Mouse (Mus musculus): ENCODE measurements around the gene Hdgf. TPM values are rescaled to one million over a fixed set of nuclear protein-coding genes. Genes with fewer than 3 reads are reported as not detected.

The Hdgf gene
- polyA plus RNA-seq, 1 experiment from 2014 or later = 199 TPM

DNA sequence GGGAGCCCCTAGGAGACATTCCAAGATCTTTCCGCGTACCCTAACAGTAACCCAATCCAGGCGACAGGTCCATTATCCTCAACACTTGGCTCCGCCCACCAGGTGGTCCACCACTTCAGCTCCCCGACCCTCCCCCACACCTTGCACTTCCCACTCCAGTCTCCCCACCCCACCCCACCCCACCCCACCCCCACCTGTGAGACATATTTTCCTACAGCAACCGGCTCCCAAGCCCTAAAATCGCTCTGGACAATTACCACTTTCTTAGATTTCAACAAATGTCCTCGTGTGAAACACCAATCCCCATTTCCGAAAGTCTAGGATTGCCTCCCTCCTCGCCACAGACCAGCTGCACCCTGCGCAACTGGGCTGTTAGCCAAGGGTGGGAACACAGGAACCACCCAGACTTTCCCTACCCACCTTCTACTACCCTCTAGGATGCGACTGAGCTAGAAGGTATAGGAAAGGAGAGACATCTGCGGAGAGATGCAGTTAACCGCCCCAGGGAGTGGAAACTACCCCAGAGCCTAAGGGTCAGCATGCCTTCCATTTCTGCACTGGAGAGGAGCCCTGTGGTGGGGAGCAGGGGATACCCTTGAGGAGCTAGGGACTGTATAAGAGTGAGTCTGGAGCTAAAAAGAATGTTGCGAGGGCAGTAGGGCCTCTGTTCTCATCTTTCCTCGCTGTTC is 43.3 kb downstream of the Hdgf start:
- peaks cover 31% of the 10 kb centered on the region for H3K27me3 ChIP-seq (ENCODE audit: poor library complexity, severe bottlenecking)
- no peaks in the 10 kb centered on the region for H3K9me3 ChIP-seq
- peaks cover 37% of the 10 kb centered on the region for H3K36me3 ChIP-seq (replicated peaks)
- H3K4me1 ChIP-seq = peaks cover 93% of the 10 kb centered on the region
- no peak for DNase-seq (ENCODE audit: extremely low spot score, low spot score)
- under 1% methylated on average over 16 of the region's 16 CpGs for WGBS
- peak overlapping the region; percentile 95 for H3K27ac ChIP-seq
- peak overlapping the region; percentile 76 for H3K4me3 ChIP-seq

DNA sequence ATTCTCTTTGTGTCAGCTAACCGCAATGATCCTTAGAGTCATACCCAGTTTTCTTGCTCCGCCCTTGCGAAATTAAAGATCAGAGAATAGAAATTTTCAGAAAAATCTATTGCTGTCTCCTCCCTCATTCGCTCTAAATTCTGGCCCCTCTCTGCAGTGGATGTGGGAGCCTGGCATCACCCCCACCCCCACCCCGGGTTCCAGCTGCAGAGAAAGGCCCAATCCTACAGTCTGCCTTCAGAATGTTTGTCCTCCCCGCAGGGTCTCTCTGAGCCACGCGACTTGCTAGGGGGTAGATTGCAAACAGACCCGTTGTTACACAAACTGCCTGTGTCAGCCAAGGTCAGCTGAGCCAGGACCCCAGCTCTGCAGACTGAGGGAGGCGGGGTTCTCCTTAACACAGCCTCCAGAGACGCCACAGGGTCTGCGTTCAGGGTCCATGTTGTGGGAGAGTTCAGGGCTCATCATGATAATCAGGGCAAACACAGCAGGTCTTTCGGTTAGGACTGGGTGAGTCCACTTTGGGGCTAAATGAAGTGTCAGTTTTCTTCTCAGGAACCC is 43.9 kb downstream of the Hdgf start:
- peaks cover 86% of the 10 kb centered on the region for H3K4me1 ChIP-seq
- H3K27ac ChIP-seq = peak overlapping the region; percentile 95
- DNase-seq (ENCODE audit: extremely low spot score, low spot score) = peak; percentile 55
- peaks cover 31% of the 10 kb centered on the region for H3K27me3 ChIP-seq (ENCODE audit: poor library complexity, severe bottlenecking)
- 2% methylated on average over 13 of the region's 13 CpGs for WGBS
- H3K9me3 ChIP-seq = no peaks in the 10 kb centered on the region
- peak overlapping the region; percentile 76 for H3K4me3 ChIP-seq
- H3K36me3 ChIP-seq (replicated peaks) = peaks cover 39% of the 10 kb centered on the region

DNA sequence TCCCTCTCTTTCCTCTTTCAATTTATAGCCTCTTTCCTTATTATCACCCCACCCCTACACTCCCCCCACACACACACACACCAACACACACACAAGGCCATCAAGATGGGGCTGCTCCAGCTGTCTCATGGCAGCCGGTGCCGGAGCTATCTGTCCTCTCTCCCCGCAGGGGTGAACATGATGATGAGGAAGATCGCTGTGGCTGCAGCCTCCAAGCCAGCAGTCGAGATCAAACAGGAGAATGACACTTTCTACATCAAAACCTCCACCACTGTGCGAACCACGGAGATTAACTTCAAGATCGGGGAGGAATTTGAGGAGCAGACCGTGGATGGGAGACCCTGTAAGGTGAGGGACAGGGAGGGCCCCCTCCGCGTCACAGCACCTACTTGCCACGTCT is 45.8 kb downstream of the Hdgf start:
- H3K4me1 ChIP-seq = peaks cover 74% of the 10 kb centered on the region
- peak overlapping the region; percentile 95 for H3K27ac ChIP-seq
- DNase-seq (ENCODE audit: extremely low spot score, low spot score) = no peak
- H3K9me3 ChIP-seq = no peaks in the 10 kb centered on the region
- H3K36me3 ChIP-seq (replicated peaks) = peaks cover 43% of the 10 kb centered on the region
- H3K27me3 ChIP-seq (ENCODE audit: poor library complexity, severe bottlenecking) = peaks cover 21% of the 10 kb centered on the region; the same call in 1 of the 2 replicates
- 18% methylated on average over 12 of the region's 12 CpGs for WGBS
- H3K4me3 ChIP-seq = peak overlapping the region; percentile 76

DNA sequence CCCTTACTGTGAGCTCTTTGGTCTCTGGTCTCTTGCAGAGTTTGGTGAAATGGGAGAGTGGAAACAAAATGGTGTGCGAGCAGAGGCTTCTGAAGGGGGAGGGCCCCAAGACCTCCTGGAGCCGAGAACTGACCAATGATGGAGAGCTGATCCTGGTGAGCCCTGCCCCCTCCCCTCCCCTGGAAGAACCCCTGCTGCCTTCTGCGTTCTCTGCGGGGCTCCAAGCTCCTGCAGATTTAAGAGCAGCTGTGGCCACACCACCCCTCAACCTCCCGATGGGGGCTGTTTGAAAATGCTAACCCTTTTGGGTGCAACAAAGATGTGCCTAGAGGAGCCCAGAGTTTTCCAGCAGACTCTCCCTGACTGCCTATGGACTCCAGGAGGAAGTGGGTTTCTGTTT is 46.3 kb downstream of the Hdgf start:
- H3K4me1 ChIP-seq = peaks cover 72% of the 10 kb centered on the region

DNA sequence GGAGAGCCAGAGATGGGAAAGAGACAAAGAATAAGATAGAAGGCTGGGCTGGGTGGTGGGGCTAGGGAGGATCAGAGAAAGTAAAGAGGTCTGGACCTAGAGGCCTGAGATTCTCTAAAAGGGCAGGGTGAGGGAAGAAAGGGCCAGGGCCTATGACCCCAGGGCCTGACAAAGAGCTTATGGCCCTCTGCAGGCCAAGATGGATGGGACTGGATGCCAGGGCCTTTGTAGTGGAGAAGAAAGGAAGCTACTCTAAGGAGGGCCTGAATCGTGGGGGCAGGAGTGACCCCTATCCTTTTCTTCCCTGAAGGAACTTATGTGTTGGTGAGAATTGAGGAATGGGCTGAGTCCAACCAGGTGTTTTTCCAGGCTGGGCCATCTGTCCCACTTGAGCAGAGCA is 51.9 kb downstream of the Hdgf start:
- peaks cover 24% of the 10 kb centered on the region for H3K36me3 ChIP-seq (replicated peaks)
- 0 out of 2 replicates have a peak, but pooled peaks cover 4% of the 10 kb centered on the region for H3K27me3 ChIP-seq (ENCODE audit: poor library complexity, severe bottlenecking)
- WGBS = 0% methylated on average over 1 of the region's 1 CpGs
- no peaks in the 10 kb centered on the region for H3K9me3 ChIP-seq
- peaks cover 61% of the 10 kb centered on the region for H3K4me1 ChIP-seq
- peak overlapping the region; percentile 96 for H3K27ac ChIP-seq
- no peak overlapping the region for H3K4me3 ChIP-seq
- DNase-seq (ENCODE audit: extremely low spot score, low spot score) = no peak

More for the DNA sequence above, 46.3 kb downstream of the Hdgf start:
- Histone ChIP-seq H3K9me3 (no peaks in the 10 kb centered on the region), H3K36me3 (replicated peaks) (peaks cover 43% of the 10 kb centered on the region), H3K27me3 (ENCODE audit: poor library complexity, severe bottlenecking) (peaks cover 17% of the 10 kb centered on the region; the same call in 1 of the 2 replicates), H3K4me3 (peak overlapping the region; percentile 76), H3K27ac (peak overlapping the region; percentile 95)
- no peak for DNase-seq (ENCODE audit: extremely low spot score, low spot score)
- 8% methylated on average over 5 of the region's 5 CpGs for WGBS

DNA sequence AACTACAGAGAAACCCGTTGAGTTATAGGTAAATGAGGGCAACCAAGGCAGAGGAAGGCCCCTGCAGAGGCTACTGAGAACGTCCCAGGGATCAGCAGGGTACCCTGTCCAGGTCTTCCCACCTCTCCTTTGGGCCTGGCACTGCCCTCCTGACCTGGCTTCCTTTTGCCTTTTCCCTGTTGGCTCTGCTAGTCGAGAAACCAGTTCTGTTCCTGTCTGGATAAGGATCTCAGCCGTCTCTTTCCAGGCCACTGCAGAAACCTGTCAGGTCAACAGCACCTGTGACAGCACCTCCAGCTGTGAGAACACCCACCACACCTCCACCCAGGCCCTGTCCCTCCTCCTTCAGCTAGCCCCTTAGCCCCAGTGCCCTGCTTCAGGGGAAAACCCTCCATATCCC is 52.4 kb downstream of the Hdgf start:
- Histone ChIP-seq H3K4me1 (peaks cover 57% of the 10 kb centered on the region), H3K9me3 (no peaks in the 10 kb centered on the region), H3K27me3 (ENCODE audit: poor library complexity, severe bottlenecking) (0 out of 2 replicates have a peak, but pooled peaks cover 4% of the 10 kb centered on the region), H3K4me3 (no peak overlapping the region; the same call in none of the 2 replicates), H3K36me3 (replicated peaks) (peaks cover 19% of the 10 kb centered on the region), H3K27ac (peak overlapping the region; percentile 96)
- WGBS = 31% methylated on average over 4 of the region's 4 CpGs
- DNase-seq (ENCODE audit: extremely low spot score, low spot score) = no peak

DNA sequence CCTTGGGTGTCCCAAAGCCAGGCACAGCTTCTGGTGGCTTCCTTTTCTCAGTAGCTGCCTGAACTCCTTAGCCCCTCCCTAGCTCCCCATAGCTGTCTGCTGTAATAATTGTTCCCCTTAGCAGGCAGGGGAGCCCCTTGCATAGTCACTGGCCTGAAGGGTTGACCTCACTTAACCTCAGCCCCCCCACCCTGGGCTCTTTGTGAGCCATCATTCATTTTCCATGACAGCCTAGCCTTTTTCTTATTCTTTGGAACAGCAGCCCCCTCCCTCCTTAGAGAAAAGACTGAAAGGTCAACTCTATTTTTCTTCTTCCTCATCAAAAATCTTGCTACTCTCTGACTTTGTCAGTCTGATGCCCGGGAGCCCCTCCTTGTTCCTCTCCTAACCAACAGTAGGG is 52.8 kb downstream of the Hdgf start:
- Histone ChIP-seq H3K36me3 (replicated peaks) (peaks cover 15% of the 10 kb centered on the region), H3K4me1 (peaks cover 55% of the 10 kb centered on the region), H3K4me3 (no peak overlapping the region; the same call in none of the 2 replicates), H3K27ac (peak overlapping the region; percentile 96), H3K9me3 (no peaks in the 10 kb centered on the region), H3K27me3 (ENCODE audit: poor library complexity, severe bottlenecking) (0 out of 2 replicates have a peak, but pooled peaks cover 4% of the 10 kb centered on the region)
- 26% methylated on average over 1 of the region's 1 CpGs for WGBS
- no peak for DNase-seq (ENCODE audit: extremely low spot score, low spot score)

DNA sequence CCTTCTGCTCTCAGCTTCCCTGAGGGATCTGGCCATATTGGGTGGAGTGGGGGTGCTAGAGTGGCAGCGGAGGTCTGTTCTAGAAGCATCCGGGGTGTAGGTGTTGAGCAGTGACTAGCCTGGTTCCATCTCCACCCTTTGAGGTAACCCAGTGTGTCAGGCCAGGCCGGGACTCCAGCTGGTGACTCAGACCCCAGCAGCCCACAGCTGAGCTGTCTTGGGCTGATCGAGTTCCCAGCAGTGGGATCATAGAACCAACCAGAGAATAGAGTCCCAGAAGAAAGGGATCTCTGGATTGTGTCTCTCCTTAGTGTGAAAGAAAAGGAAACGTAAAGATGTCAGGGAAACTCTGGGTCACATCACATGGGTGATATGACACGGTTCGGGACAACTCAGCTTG is 53.2 kb downstream of the Hdgf start:
- no peak overlapping the region for H3K4me3 ChIP-seq
- 59% methylated on average over 7 of the region's 7 CpGs for WGBS
- peak overlapping the region; percentile 96 for H3K27ac ChIP-seq
- 0 out of 2 replicates have a peak, but pooled peaks cover 4% of the 10 kb centered on the region for H3K27me3 ChIP-seq (ENCODE audit: poor library complexity, severe bottlenecking)
- H3K9me3 ChIP-seq = no peaks in the 10 kb centered on the region
- H3K36me3 ChIP-seq (replicated peaks) = peaks cover 11% of the 10 kb centered on the region
- no peak for DNase-seq (ENCODE audit: extremely low spot score, low spot score)
- H3K4me1 ChIP-seq = peaks cover 55% of the 10 kb centered on the region

DNA sequence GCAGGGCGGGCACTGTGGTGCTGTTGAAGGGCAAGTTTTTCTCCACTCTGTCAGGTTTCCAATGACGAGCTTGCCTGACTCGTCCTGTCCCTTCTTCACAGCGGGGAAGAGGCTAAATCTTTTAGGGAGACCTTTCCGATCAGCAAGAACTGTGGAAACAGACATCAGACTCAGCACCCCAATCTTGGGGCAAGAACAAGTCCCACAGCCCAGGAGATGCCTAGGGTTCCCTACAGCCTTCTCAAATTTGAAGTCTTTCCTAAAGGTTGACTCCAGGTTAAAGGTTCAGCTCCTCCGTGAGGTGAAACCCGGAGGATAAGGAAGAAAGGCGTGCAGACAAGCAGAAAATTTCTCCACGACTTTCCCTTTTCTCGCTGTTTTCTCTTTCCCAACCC is 54.1 kb downstream of the Hdgf start:
- Histone ChIP-seq H3K27me3 (ENCODE audit: poor library complexity, severe bottlenecking) (0 out of 2 replicates have a peak, but pooled peaks cover 4% of the 10 kb centered on the region), H3K4me1 (peaks cover 55% of the 10 kb centered on the region), H3K27ac (peak overlapping the region; percentile 96), H3K4me3 (peak overlapping the region; percentile 56), H3K9me3 (no peaks in the 10 kb centered on the region), H3K36me3 (replicated peaks) (peaks cover 2% of the 10 kb centered on the region)
- no peak for DNase-seq (ENCODE audit: extremely low spot score, low spot score)
- WGBS = 3% methylated on average over 10 of the region's 10 CpGs

DNA sequence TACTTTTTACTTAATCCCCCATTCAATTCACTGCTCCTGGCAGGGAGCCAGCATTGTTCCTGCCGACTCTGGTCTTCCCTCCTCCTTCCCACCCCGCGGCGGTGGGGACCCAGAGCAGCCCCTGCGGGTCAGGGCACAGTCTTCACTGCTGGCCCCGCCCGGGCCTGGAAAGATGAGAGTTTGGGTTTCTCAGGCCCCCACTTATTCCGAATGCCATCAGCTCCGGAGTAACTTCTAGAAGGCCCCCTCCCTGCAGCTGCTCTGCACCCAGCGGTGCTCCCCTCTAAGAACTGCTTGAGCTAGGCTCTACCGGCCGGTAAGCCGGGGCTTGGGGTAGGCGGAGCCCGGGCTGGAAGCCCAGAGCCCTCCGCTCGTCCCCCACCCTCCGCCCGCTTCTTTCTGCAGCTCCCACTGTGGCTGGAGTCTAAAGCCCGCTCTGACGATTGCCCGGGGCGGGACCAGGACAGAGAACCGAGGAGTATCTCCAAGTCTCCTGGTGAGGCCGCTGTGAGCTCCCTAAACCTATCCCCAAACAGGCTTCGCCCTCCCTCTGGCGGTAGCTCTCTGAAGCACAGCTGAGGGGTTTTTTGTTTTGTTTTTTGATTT is 54.6 kb downstream of the Hdgf start:
- Histone ChIP-seq H3K4me1 (peaks cover 55% of the 10 kb centered on the region), H3K27me3 (ENCODE audit: poor library complexity, severe bottlenecking) (0 out of 2 replicates have a peak, but pooled peaks cover 4% of the 10 kb centered on the region), H3K27ac (peak overlapping the region; percentile 96), H3K36me3 (replicated peaks) (no peaks in the 10 kb centered on the region), H3K4me3 (peak overlapping the region; percentile 56), H3K9me3 (no peaks in the 10 kb centered on the region)
- WGBS = under 1% methylated on average over 27 of the region's 27 CpGs
- peak; percentile 96 for DNase-seq (ENCODE audit: extremely low spot score, low spot score)
